Mouse (Mus musculus) CD4-positive, CD25-positive, alpha-beta regulatory T cell, adult 4 months (primary cell): ENCODE measurements around the gene Nmral1. TPM values are rescaled to one million over a fixed set of nuclear protein-coding genes. Genes with fewer than 3 reads are reported as not detected.
"Not testable (repeated sequence)": the region's sequence is repeated elsewhere in the genome, so short reads cannot be mapped to it uniquely, and the experiment has no call there.

Experiments used
- ATAC-seq: one replicate; pipeline ENCODE4 v1.8.0; 2017
- polyA plus RNA-seq, 2 experiments: library from polyadenylated mRNA; unstranded; fragments of 100-300 nt; shearing (Covaris generic); gene quantifications; one replicate each; pipeline ENCODE4 v1.2.1; 2017

The Nmral1 gene
- polyA plus RNA-seq, 2 experiments from 2014 or later = 7.4 to 10.3 TPM

- no peak for ATAC-seq
These were observed 5.1 kb downstream of the Nmral1 start for GRCm38 (mm10) chr16:4713861-4714710.

DNA sequence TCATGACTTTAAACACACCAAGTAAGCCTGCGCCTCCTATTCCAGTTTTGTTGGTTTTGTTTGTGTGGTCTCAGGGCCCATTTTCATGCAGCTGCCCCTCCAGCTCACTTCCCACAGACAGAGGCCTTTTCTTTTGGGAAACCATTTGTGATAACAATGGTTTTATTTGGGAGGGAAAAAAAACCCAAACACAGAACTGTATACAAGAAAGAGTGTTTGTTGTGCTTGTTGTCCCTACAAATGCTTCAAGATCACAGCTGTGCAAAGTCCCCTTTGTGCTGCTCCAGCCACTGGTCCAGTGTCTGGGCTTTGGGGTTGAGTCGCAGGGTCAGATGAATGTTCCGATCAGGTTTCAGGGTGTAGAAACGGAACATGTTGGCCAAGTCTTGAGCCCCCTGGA lies 8.0 kb downstream of the Nmral1 start:
- ATAC-seq = no peak

- ATAC-seq = no peak
These were observed 13.6 kb downstream of the Nmral1 start for GRCm38 (mm10) chr16:4705541-4705940.

DNA sequence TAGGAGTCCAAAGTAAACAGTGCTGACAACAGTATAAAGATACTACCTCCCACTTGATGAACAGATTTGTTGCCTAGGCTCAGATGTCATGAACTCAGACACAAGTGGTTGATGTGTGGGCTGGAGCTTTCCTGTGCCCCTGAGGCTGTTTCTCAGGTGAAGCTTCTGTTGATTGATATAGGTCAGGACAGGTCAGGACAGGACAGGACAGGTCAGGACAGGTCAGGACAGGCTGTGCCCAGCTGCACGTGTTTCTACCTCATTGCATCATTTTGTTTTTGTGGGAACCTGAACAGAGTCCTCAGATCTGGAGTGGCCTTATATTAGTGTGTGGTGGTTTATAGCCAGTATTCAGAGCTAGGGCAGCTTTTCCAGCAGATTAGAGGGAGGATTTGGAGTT lies 16.5 kb downstream of the Nmral1 start:
- ATAC-seq = no peak

- ATAC-seq = no peak
These were observed 17.9 kb downstream of the Nmral1 start for GRCm38 (mm10) chr16:4701211-4701610.

DNA sequence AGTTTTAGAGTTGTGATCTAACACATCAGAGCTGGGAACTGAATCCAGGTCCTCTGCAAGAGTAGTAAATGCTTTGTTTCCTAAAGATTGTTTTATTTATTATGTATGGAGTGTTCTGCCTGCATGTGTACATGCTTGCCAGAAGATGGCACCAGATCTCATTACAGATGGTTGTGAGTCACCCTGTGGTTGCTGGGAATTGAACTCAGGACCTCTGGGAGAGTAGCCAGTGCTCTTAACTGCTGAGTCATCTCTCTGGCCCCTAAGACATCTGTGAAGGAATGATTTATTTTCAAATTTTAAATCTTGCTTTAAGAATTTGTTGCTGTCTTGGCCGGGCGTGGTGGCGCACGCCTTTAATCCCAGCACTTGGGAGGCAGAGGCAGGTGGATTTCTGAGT lies 29.8 kb downstream of the Nmral1 start:
- not testable (repeated sequence) for ATAC-seq

GRCm38 (mm10) chr16:4684457-4684791 lies 34.7 kb downstream of the Nmral1 start:
- no peak for ATAC-seq

DNA sequence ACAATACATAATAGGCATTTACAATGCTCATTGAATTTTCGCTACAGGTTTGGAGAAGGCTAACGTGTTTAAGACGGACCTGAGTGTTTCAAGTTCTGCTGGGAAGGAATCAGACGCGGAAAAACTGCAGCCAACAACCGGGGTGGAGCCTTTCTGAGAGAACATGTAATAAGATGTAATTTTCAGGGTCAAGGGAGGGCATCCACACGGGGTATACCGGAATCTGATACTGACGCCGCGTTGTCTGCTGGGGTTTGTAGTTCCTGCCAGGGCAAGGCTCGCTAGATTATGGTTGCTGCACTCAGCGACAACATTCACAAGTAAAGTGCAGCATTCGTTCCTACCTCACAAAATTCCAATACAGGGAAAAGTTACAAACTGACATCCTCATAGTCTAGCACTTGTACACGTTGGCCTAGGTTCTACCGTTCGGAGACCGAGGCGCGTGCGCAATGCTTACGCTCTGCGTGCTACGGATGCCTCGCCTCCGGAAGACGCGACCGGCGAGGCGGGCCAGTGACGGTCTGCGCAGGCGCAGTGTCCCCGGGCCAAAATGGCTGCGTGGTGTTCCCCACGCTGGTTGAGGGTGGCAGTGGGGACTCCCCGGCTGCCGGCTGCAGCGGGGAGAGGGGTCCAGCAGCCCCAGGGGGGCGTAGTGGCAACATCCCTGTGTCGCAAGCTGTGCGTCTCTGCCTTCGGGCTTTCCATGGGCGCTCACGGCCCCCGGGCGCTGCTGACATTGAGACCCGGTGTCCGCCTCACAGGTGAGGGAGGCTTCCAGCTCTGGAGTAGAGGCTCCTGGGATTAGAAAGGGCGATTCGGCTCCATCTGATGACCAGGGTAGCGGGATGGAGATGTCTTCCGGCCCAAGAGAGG lies 35.3 kb downstream of the Nmral1 start:
- ATAC-seq = peak; percentile 77

DNA sequence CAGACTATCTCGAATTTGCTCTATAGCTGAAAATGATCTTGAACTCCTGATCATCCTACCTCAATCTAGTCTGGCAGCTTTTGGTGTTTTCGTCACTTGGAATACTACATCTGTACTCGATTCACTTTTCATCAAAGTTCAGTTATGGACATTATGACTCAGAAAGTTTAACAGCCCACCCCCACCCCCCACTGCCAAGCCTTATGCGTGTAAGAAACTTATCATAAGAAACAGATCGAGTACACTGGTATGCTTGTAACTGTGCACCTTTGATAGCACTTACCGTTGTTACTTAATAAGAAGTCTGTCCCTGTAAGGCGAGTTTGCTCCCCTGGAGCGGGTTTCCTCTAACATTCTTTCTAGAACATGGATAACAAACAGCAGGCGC lies 36.0 kb downstream of the Nmral1 start:
- no peak for ATAC-seq

- ATAC-seq = no peak
These were observed 36.5 kb downstream of the Nmral1 start for GRCm38 (mm10) chr16:4682628-4683179.

GRCm38 (mm10) chr16:4680922-4681455 lies 38.2 kb downstream of the Nmral1 start:
- ATAC-seq = not testable (repeated sequence)

GRCm38 (mm10) chr16:4679121-4680018 lies 39.8 kb downstream of the Nmral1 start, which contains the start of gene Coro7:
TSS of gene Coro7 (minus strand) at chr16:4679777.
- ATAC-seq = peak; percentile 78

GRCm38 (mm10) chr16:4678080-4678479 lies 41.1 kb downstream of the Nmral1 start:
- no peak for ATAC-seq

DNA sequence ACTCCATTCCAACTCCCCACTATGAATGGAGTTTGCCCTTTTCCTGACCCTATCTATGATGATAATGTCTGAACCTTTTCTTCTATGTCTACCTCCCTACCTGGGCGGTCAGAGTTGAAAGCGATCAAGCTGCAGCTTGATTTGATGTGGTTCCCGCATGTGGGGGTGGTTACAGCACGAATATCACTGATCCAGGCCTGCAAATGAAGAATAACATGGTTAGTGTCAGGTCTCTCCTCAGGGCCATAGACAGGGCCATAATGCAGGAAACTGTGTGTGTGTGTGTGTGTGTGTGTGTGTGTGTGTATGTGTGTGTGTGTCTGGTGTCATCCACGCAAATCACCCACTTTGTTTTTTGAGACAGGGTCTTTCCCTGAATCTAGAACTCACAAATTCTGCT lies 42.3 kb downstream of the Nmral1 start:
- ATAC-seq = no peak

- peak; percentile 94 for ATAC-seq
These were observed 45.1 kb downstream of the Nmral1 start for GRCm38 (mm10) chr16:4674091-4674490.

DNA sequence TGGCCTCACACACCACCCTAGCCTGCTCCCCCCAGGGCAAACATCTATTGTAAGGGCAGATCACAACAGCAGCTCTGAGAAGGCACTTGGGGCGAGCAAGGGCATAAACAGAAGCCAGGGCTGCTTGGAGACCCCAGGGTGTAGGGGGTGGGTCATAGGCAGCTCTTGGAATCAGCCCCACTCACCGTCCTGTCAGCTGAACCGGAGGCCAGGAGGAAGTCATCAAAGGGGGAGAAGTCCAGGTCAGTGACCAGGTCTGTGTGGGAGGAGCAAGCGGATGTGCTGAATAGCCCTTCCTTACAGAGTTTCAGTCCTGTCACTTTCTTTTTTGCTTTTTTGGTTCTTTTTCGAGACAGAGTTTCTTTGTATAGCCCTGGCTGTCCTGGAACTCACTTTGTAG lies 48.8 kb downstream of the Nmral1 start:
- ATAC-seq = no peak

- ATAC-seq = peak; percentile 97
These were observed 51.9 kb downstream of the Nmral1 start for GRCm38 (mm10) chr16:4667190-4667808.

- no peak for ATAC-seq
These were observed 53.4 kb downstream of the Nmral1 start for GRCm38 (mm10) chr16:4665726-4666125.

- no peak for ATAC-seq
These were observed 55.4 kb downstream of the Nmral1 start for GRCm38 (mm10) chr16:4663806-4664205.

DNA sequence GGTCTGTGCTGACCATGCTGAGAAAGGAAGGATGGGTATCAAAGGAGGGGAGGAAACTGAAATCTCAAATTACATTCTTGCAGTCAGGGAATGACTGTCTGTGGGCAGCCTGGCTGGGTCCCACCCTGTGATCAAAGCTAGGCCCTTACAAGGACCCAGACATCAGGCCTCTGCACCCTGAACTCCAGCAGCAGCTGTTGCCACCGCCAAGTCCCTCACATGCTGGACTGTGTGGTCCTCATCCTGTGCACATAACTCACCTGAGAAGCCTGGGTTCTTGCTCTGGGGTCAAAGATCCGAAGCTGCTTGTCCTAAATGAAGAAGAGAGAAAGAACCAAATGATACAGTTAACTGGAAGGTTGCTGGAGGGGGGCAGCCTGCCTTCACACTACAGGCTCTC lies 57.6 kb downstream of the Nmral1 start:
- no peak for ATAC-seq
